Mouse (Mus musculus) ES-E14 (cell line): ENCODE measurements around the gene A830018L16Rik. TPM values are rescaled to one million over a fixed set of nuclear protein-coding genes. Genes with fewer than 3 reads are reported as not detected.

Experiments used
- DNase-seq: peaks from one replicate; pipeline ENCODE4 v3.0.0-alpha.2; 2013; ENCODE audit warnings: low read depth, low spot score
- H3K27ac ChIP-seq: 2 replicates; pipeline ENCODE4 v1.5.1; 2012; ENCODE audit warnings: low read depth, mild to moderate bottlenecking, low read length, moderate library complexity, mixed read lengths; ENCODE audit not compliant: poor library complexity, insufficient read depth, severe bottlenecking
- H3K36me3 ChIP-seq: 2 replicates; pipeline ENCODE4 v1.6.1; 2012; ENCODE audit warnings: mild to moderate bottlenecking, low read length, moderate library complexity, mixed read lengths; ENCODE audit not compliant: control insufficient read depth, poor library complexity, insufficient read depth, severe bottlenecking
- H3K4me1 ChIP-seq, 2 experiments: fragments of 150-350 bp in 1 of 2; sonication (generic) in 1 of 2; 2 replicates each; pipeline ENCODE4 v1.6.1; 2012; ENCODE audit warnings: low read length in 2 of 2, mild to moderate bottlenecking in 1 of 2, mixed read lengths in 1 of 2; ENCODE audit not compliant: control insufficient read depth in 2 of 2, insufficient read depth in 2 of 2, poor library complexity in 1 of 2
- H3K4me3 ChIP-seq, 2 experiments: fragments of 150-350 bp in 1 of 2; sonication (generic) in 1 of 2; 2 replicates each; pipeline ENCODE4 v1.5.1; 2012; ENCODE audit warnings: low read length in 2 of 2, low read depth in 1 of 2, mild to moderate bottlenecking in 1 of 2, mixed read lengths in 1 of 2; ENCODE audit not compliant: insufficient read depth in 1 of 2, poor library complexity in 1 of 2, severe bottlenecking in 1 of 2
- H3K9ac ChIP-seq: 2 replicates; pipeline ENCODE4 v1.6.1; 2012; ENCODE audit warnings: low read depth, mild to moderate bottlenecking, low read length, mixed read lengths; ENCODE audit not compliant: poor library complexity, insufficient read depth, severe bottlenecking
- H3K9me3 ChIP-seq: fragments of 150-350 bp; sonication (generic); 2 replicates; pipeline ENCODE4 v1.6.1; 2012; ENCODE audit warnings: low read depth, mild to moderate bottlenecking, low read length; ENCODE audit not compliant: control insufficient read depth, insufficient read depth
- CHD2 ChIP-seq: IDR thresholded peaks from 2 replicates; pipeline ENCODE4 v1.6.1; 2014; ENCODE audit warnings: mild to moderate bottlenecking, low read depth, low read length, inconsistent platforms
- HCFC1 ChIP-seq: IDR thresholded peaks from 2 replicates; pipeline ENCODE4 v1.6.1; 2012; ENCODE audit warnings: low read length, inconsistent platforms, borderline replicate concordance; ENCODE audit not compliant: insufficient read depth
- MAFK ChIP-seq: IDR thresholded peaks from 2 replicates; pipeline ENCODE4 v1.6.1; 2014; ENCODE audit warnings: mild to moderate bottlenecking, low read depth, low read length, inconsistent platforms; ENCODE audit not compliant: insufficient read depth
- ZC3H11A ChIP-seq: IDR thresholded peaks from 2 replicates; pipeline ENCODE4 v1.6.1; 2012; ENCODE audit warnings: low read depth, mild to moderate bottlenecking, inconsistent platforms, low read length, borderline replicate concordance
- ZNF384 ChIP-seq: IDR thresholded peaks from 2 replicates; pipeline ENCODE4 v1.6.1; 2012; ENCODE audit warnings: low read depth, low read length, inconsistent platforms
- in situ Hi-C, 2 experiments: fragments of 600-800 bp; cut with MboI; formaldehyde crosslinking; loops; one replicate each; pipeline ENCODE4 v1.15.1; 2025; ENCODE audit warnings: low sequenced_read_pairs in 2 of 2, inconsistent platforms in 1 of 2; ENCODE audit not compliant: unreplicated experiment in 2 of 2
- total RNA-seq: library from RNA; depleted of rRNA; stranded (reverse); fragments of 300-350 nt; gene quantifications from 2 replicates; pipeline ENCODE4 v1.2.3, GENCODE M21; 2012

A830018L16Rik gene
- total RNA-seq, 1 experiment = 2.1 TPM

- no peaks in the 10 kb centered on the region for H3K9me3 ChIP-seq
- H3K36me3 ChIP-seq = no peaks in the 10 kb centered on the region
- H3K4me1 ChIP-seq = no peaks in the 10 kb centered on the region
- in situ Hi-C loops = no loop called here
- no peak for TF ChIP-seq HCFC1
- TF ChIP-seq MAFK = no peak
- TF ChIP-seq CHD2 = no peak
- DNase-seq = no peak
- no peak overlapping the region for H3K27ac ChIP-seq
- no peak overlapping the region for H3K4me3 ChIP-seq
- no peak overlapping the region for H3K9ac ChIP-seq
Observed at GRCm38 (mm10) chr1:11915873-11916272, 502.0 kb downstream of the A830018L16Rik start.

GRCm38 (mm10) chr1:11936984-11937383, 523.1 kb downstream of the A830018L16Rik start:
- no peak for DNase-seq
- no peak overlapping the region for H3K9ac ChIP-seq
- H3K4me3 ChIP-seq = no peak overlapping the region
- in situ Hi-C loops = no loop called here
- H3K36me3 ChIP-seq = no peaks in the 10 kb centered on the region
- H3K9me3 ChIP-seq = no peaks in the 10 kb centered on the region
- H3K27ac ChIP-seq = no peak overlapping the region
- TF ChIP-seq HCFC1 (no peak), ZNF384 (no peak), ZC3H11A (no peak), CHD2 (no peak), MAFK (no peak)
- no peaks in the 10 kb centered on the region for H3K4me1 ChIP-seq

GRCm38 (mm10) chr1:11959421-11960206, 545.7 kb downstream of the A830018L16Rik start:
- H3K27ac ChIP-seq = no peak overlapping the region
- H3K9ac ChIP-seq = no peak overlapping the region
- TF ChIP-seq MAFK = no peak
- TF ChIP-seq ZC3H11A = no peak
- no peak for TF ChIP-seq CHD2
- TF ChIP-seq HCFC1 = no peak
- no peak for TF ChIP-seq ZNF384
- no peak for DNase-seq
- H3K4me3 ChIP-seq = no peak overlapping the region
- in situ Hi-C loops = no loop called here
- no peaks in the 10 kb centered on the region for H3K9me3 ChIP-seq
- no peaks in the 10 kb centered on the region for H3K36me3 ChIP-seq
- no peaks in the 10 kb centered on the region for H3K4me1 ChIP-seq

DNA sequence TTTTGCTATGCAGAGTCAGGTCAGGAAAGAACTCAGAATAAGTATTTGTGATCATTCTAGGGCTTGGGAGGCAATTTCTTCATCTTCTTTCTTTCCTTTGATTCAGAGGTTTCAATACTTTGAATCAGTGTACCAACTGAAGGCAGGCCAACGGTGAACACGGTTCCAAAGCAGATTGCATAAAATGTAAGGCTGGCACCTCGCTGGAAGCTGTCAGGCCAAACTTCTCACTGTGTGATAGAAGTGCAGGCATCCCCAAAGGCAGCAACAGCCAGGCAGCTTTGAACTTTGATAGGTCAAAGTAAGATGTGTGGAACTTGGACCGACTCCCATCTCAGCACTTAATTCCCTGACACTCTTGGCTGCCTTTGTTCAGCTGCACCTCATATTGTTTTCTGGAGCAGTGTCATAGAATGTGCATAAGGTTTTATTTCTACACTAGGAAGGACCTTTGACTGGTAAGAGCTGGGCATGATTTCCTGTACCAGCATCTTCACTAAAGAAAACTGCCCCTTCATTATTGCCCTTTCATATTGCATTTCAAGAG, 568.8 kb downstream of the A830018L16Rik start:
- Histone ChIP-seq H3K27ac (no peak overlapping the region), H3K9ac (no peak overlapping the region), H3K4me1 (no peaks in the 10 kb centered on the region), H3K36me3 (no peaks in the 10 kb centered on the region), H3K9me3 (no peaks in the 10 kb centered on the region; the same call in 1 of the 2 replicates), H3K4me3 (no peak overlapping the region)
- in situ Hi-C loops = no loop called here
- TF ChIP-seq HCFC1 (no peak), MAFK (no peak), ZC3H11A (no peak), CHD2 (no peak), ZNF384 (no peak)
- no peak for DNase-seq

GRCm38 (mm10) chr1:11990011-11990410, 576.1 kb downstream of the A830018L16Rik start:
- no peak for DNase-seq
- Histone ChIP-seq H3K27ac (no peak overlapping the region), H3K4me3 (no peak overlapping the region), H3K4me1 (no peaks in the 10 kb centered on the region), H3K9ac (no peak overlapping the region), H3K9me3 (no peaks in the 10 kb centered on the region), H3K36me3 (no peaks in the 10 kb centered on the region)
- in situ Hi-C loops = no loop called here
- no peak for TF ChIP-seq HCFC1
- no peak for TF ChIP-seq ZNF384
- TF ChIP-seq MAFK = no peak
- no peak for TF ChIP-seq CHD2
- TF ChIP-seq ZC3H11A = no peak
